In the genomic region with DNA sequence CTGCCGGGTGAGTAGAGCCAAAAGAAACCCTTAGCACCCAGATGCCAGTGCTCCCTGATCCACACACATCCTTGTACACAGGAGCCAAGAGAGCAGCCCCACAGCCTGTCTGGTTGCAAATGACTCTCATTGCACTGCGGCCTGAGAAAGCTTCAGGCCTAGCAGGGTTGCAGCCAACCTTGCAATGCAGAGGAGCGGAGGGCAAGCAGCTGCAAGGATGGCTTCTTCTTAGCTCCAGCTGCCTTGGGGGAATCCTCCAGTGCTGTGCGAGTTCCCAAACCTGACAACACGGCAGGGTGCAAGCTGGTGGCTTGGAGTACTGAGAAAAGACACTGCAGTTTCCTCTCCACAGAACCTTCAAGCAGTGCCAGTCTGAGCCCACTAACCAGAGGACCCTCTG, we compare ENCODE assay signal across 16 mouse cellular contexts. TPM values are rescaled to one million over a fixed set of nuclear protein-coding genes. Genes with fewer than 3 reads are reported as not detected.
DNase-seq lines count a peak whose midpoint lies in the region; ATAC-seq and TF ChIP-seq lines count a peak whose summit lies in the region.
"Had no signal": no experiment of that assay in that cellular context is flagged by ENCODE, and none has a peak within 500 bp of the region (broad histone marks: within the 10 kb centered on the region; RNA-seq: fewer than 3 reads in every experiment).

No protein-coding gene starts in this region.

- no peaks in the 10 kb centered on the region for H3K9me3 ChIP-seq in heart, embryonic 14.5 days (ENCODE audit: control insufficient read depth, low read length)
- no peaks in the 10 kb centered on the region for H3K9me3 ChIP-seq in intestine, postnatal 0 days (ENCODE audit: control insufficient read depth)
- H3K9me3 ChIP-seq: hindbrain, embryonic 10.5 days; neural tube, embryonic 12.5 days had no signal

- peaks cover 3% of the 10 kb centered on the region; the same call in 1 of the 2 replicates for H3K36me3 ChIP-seq in heart, embryonic 14.5 days (ENCODE audit: control insufficient read depth, insufficient read depth, low read length)
- no peaks in the 10 kb centered on the region for H3K36me3 ChIP-seq in liver, adult 2 months (ENCODE audit: control insufficient read depth, insufficient read depth, low read length)
- H3K36me3 ChIP-seq in intestine, postnatal 0 days (ENCODE audit: control insufficient read depth, insufficient read depth), result no peaks in the 10 kb centered on the region; the same call in 1 of the 2 replicates
- no peaks in the 10 kb centered on the region for H3K36me3 ChIP-seq in thymus, adult 2 months (ENCODE audit: control insufficient read depth, insufficient read depth, low read length)
- H3K36me3 ChIP-seq: neural tube, embryonic 12.5 days had no signal

- WGBS in heart, embryonic 14.5 days, result 62% methylated on average over 5 of the region's 5 CpGs
- WGBS in liver, adult 2 months, result 63% methylated on average over 5 of the region's 5 CpGs
- 85% methylated on average over 5 of the region's 5 CpGs for WGBS in intestine, postnatal 0 days
- 87% methylated on average over 5 of the region's 5 CpGs for WGBS in thymus, adult 2 months

- DNase-seq in cerebellum, postnatal 25 days, result peak; percentile 22
- DNase-seq in cerebellum, adult 9-10 months, result no peak
- no peak for DNase-seq in heart, postnatal 4 days
- no peak for DNase-seq in liver, adult 2 months (ENCODE audit: extremely low read depth, low read depth, low spot score)
- no peak for DNase-seq in liver
- DNase-seq in thymus, adult 2 months, result no peak
- DNase-seq: lung, adult 18-20 months; right cerebral cortex, adult 18-20 months; thymus, postnatal 25 days had no signal

- H3K4me2 ChIP-seq in heart, embryonic 14.5 days (ENCODE audit: low read length), result peak overlapping the region; percentile 71; the same call in 1 of the 2 replicates
- 0 out of 2 replicates have a peak overlapping the region, but pooled peaks have one; percentile 87 for H3K4me2 ChIP-seq in intestine, postnatal 0 days (replicated peaks; ENCODE audit: low read depth)
- H3K4me2 ChIP-seq: midbrain, embryonic 11.5 days; neural tube, embryonic 12.5 days had no signal

- no peak for TF ChIP-seq CTCF in liver, adult 2 months (IDR thresholded peaks at IDR 0.05; ENCODE audit: low read depth, low read length)
- TF ChIP-seq CTCF in intestine, postnatal 0 days (IDR thresholded peaks at IDR 0.05; ENCODE audit: low read depth), result no peak
- no peak for TF ChIP-seq CTCF in thymus, adult 2 months (IDR thresholded peaks at IDR 0.05; ENCODE audit: borderline replicate concordance, control insufficient read depth, extremely low read depth, insufficient read depth, low read length, poor library complexity)

- peaks cover 54% of the 10 kb centered on the region for H3K79me2 ChIP-seq in liver, adult 2 months (ENCODE audit: control insufficient read depth, insufficient read depth, low read length)

- peak overlapping the region in 1 of 2 experiments; percentile 93; a peak in 2 of 4 replicates for H3K27ac ChIP-seq in heart, embryonic 14.5 days (replicated peaks in 1 of 2; ENCODE audit: control insufficient read depth in 1 of 2, insufficient read depth in 1 of 2, low read depth in 2 of 2, low read length in 2 of 2)
- H3K27ac ChIP-seq in liver, adult 2 months (replicated peaks; ENCODE audit: insufficient read depth, low read depth, low read length), result peak overlapping the region; percentile 88
- no peak overlapping the region for H3K27ac ChIP-seq in intestine, postnatal 0 days (ENCODE audit: low read depth, low read length)
- no peak overlapping the region for H3K27ac ChIP-seq in thymus, adult 2 months (ENCODE audit: control insufficient read depth, insufficient read depth, low read length)
- H3K27ac ChIP-seq: hindbrain, embryonic 10.5 days; neural tube, embryonic 12.5 days had no signal

- no peak overlapping the region for H3K4me3 ChIP-seq in heart, embryonic 14.5 days (ENCODE audit: control insufficient read depth in 1 of 2, insufficient read depth in 1 of 2, low read depth in 1 of 2, low read length in 2 of 2)
- no peak overlapping the region for H3K4me3 ChIP-seq in liver, adult 2 months (ENCODE audit: insufficient read depth, low read depth, low read length)
- H3K4me3 ChIP-seq in intestine, postnatal 0 days (ENCODE audit: low read depth, low read length), result no peak overlapping the region
- H3K4me3 ChIP-seq in thymus, adult 2 months (ENCODE audit: control insufficient read depth, insufficient read depth, low read length), result no peak overlapping the region
- H3K4me3 ChIP-seq: hindbrain, embryonic 10.5 days; neural tube, embryonic 12.5 days had no signal

- H3K9ac ChIP-seq in heart, embryonic 14.5 days (ENCODE audit: low read length), result peak overlapping the region; percentile 13; the same call in 1 of the 2 replicates
- peak overlapping the region; percentile 27; the same call in 1 of the 2 replicates for H3K9ac ChIP-seq in liver, adult 2 months (ENCODE audit: low read depth, low read length)
- no peak overlapping the region for H3K9ac ChIP-seq in intestine, postnatal 0 days (ENCODE audit: low read depth, low read length)
- H3K9ac ChIP-seq: neural tube, embryonic 12.5 days had no signal

- ATAC-seq in heart, embryonic 14.5 days (ENCODE audit: insufficient number of reproducible peaks, insufficient read depth, low FRiP score, low read depth), result no peak
- ATAC-seq in intestine, postnatal 0 days, result no peak

- no peak for TF ChIP-seq POLR2A in liver, adult 2 months (IDR thresholded peaks at IDR 0.05; ENCODE audit: extremely low read depth, insufficient read depth, low read length)
- TF ChIP-seq POLR2A in thymus, adult 2 months (IDR thresholded peaks at IDR 0.05; ENCODE audit: control insufficient read depth, extremely low read depth, insufficient read depth, low read length, poor library complexity), result no peak

- H3K4me1 ChIP-seq in heart, embryonic 14.5 days (ENCODE audit: control insufficient read depth in 2 of 2, insufficient read depth in 2 of 2, low read length in 2 of 2), result peaks cover 65 to 87% of the 10 kb centered on the region in 2 experiments
- H3K4me1 ChIP-seq in liver, adult 2 months (ENCODE audit: control insufficient read depth, insufficient read depth, low read length), result peaks cover 65% of the 10 kb centered on the region
- H3K4me1 ChIP-seq in intestine, postnatal 0 days (replicated peaks; ENCODE audit: control insufficient read depth, insufficient read depth, low read length), result peaks cover 37% of the 10 kb centered on the region
- H3K4me1 ChIP-seq in thymus, adult 2 months (replicated peaks; ENCODE audit: control insufficient read depth, insufficient read depth, low read length), result peaks cover 10% of the 10 kb centered on the region

- no peaks in the 10 kb centered on the region for H3K27me3 ChIP-seq in heart, embryonic 14.5 days (ENCODE audit: control insufficient read depth, insufficient read depth, low read length)
- no peaks in the 10 kb centered on the region for H3K27me3 ChIP-seq in liver, adult 2 months (ENCODE audit: control insufficient read depth, insufficient read depth, low read length)
- H3K27me3 ChIP-seq in intestine, postnatal 0 days (replicated peaks; ENCODE audit: control insufficient read depth, insufficient read depth, low read length), result no peaks in the 10 kb centered on the region
- H3K27me3 ChIP-seq in thymus, adult 2 months (ENCODE audit: control insufficient read depth, insufficient read depth, low read length), result peaks cover 15% of the 10 kb centered on the region; the same call in 1 of the 2 replicates
- H3K27me3 ChIP-seq: neural tube, embryonic 12.5 days had no signal

RNA-seq across cellular contexts. Expression of gene Bcar1, which starts 15.1 kb away (rescaled TPM):
- polyA plus RNA-seq in heart, embryonic 14.5 days (2014; fragmentation: Nextera tagmentation; extraction: Ambion mirVana), result 49.5 and 50.8 TPM in 2 replicates
- total RNA-seq in heart, postnatal 4 days (2021), result 10 to 100 TPM; 62.7 to 65.0 TPM
- 11.3 and 18.0 TPM in 2 replicates for total RNA-seq in liver, adult 2 months (2014; rRNA removed)
- 41.2 and 53.2 TPM in 2 replicates for polyA plus RNA-seq in liver, adult 2 months (2012; rRNA removed)
- 38.8 and 41.1 TPM in 2 replicates for polyA plus RNA-seq in intestine, postnatal 0 days (2015; fragmentation: Nextera tagmentation; extraction: Ambion mirVana)
- polyA plus RNA-seq in thymus, adult 2 months (2012; rRNA removed), result 11.8 and 14.0 TPM in 2 replicates

RNA-seq across cellular contexts. Expression of gene Ctrb1, which starts 37.7 kb away (rescaled TPM):
- not detected in 2 replicates for polyA plus RNA-seq in heart, embryonic 14.5 days (2014; fragmentation: Nextera tagmentation; extraction: Ambion mirVana)
- not detected for total RNA-seq in heart, postnatal 4 days (2021)
- 50.9 and 134 TPM in 2 replicates for total RNA-seq in liver, adult 2 months (2014; rRNA removed)
- polyA plus RNA-seq in liver, adult 2 months (2012; rRNA removed), result 1.9 and 5.3 TPM in 2 replicates
- 75.8 and 118 TPM in 2 replicates for polyA plus RNA-seq in intestine, postnatal 0 days (2015; fragmentation: Nextera tagmentation; extraction: Ambion mirVana)
- 6.6 and 11.8 TPM in 2 replicates for polyA plus RNA-seq in thymus, adult 2 months (2012; rRNA removed)
- total RNA-seq: left cerebral cortex, postnatal 14 days had no signal
- polyA plus RNA-seq: embryonic facial prominence, embryonic 14.5 days; hindbrain, embryonic 10.5 days; midbrain, embryonic 11.5 days; neural tube, embryonic 12.5 days had no signal

Comparison
In these comparisons a context has a peak if more than half of its experiments do, and no peak if none do; other contexts are left out.
1. DNase-seq: peak in cerebellum, postnatal 25 days (2 of 2); none in cerebellum, adult 9-10 months (single experiment), heart, postnatal 4 days (single experiment), liver, adult 2 months (single experiment), liver (single experiment) and thymus, adult 2 months (single experiment).